Mouse (Mus musculus) liver, embryonic 14.5 days (tissue): ENCODE data around the gene Tnip1. TPM values are rescaled to one million over a fixed set of nuclear protein-coding genes. Genes with fewer than 3 reads are reported as not detected.
"Not testable (repeated sequence)": the region's sequence is repeated elsewhere in the genome, so short reads cannot be mapped to it uniquely, and the experiment has no call there.

Experiments
- ATAC-seq: fragments of 200-750 bp; cut with Nextera tagmentation; 2 replicates; pipeline ENCODE4 v1.8.0; 2017; ENCODE audit warnings: moderate number of reproducible peaks, mild to moderate bottlenecking, moderate library complexity; ENCODE audit not compliant: insufficient read depth
- DNase-seq, 3 experiments: peaks; one replicate each; pipeline ENCODE4 v3.0.0-alpha.2; 2012 to 2013; ENCODE audit warnings: low read depth in 3 of 3, low spot score in 3 of 3
- H3K27ac ChIP-seq: fragments of 300-500 bp; sonication (generic); 2 replicates; pipeline ENCODE4 v1.5.1; 2014; ENCODE audit warnings: moderate library complexity, mild to moderate bottlenecking, control low read depth, inconsistent platforms
- H3K27me3 ChIP-seq: fragments of 300-500 bp; sonication (generic); 2 replicates; pipeline ENCODE4 v1.6.1; 2014; ENCODE audit warnings: mild to moderate bottlenecking, low read length, moderate library complexity; ENCODE audit not compliant: control insufficient read depth, insufficient read depth
- H3K36me3 ChIP-seq: fragments of 300-500 bp; sonication (generic); replicated peaks from 2 replicates; pipeline ENCODE4 v1.6.1; 2014; ENCODE audit warnings: low read depth; ENCODE audit not compliant: control insufficient read depth, insufficient read depth
- H3K4me1 ChIP-seq, 2 experiments: fragments of 200-500 bp in 1 of 2; fragments of 300-500 bp in 1 of 2; sonication (generic) in 1 of 2; replicated peaks; 2 replicates each; pipeline ENCODE4 v1.6.1; 2012 to 2014; ENCODE audit warnings: antibody characterized with exemption in 1 of 2, inconsistent platforms in 1 of 2, low read length in 1 of 2; ENCODE audit not compliant: control insufficient read depth in 2 of 2, insufficient read depth in 2 of 2
- H3K4me2 ChIP-seq: fragments of 300-500 bp; sonication (generic); 2 replicates; pipeline ENCODE4 v1.6.1; 2014; ENCODE audit warnings: low read depth, mild to moderate bottlenecking, control low read depth, moderate library complexity
- H3K4me3 ChIP-seq, 2 experiments: fragments of 200-500 bp in 1 of 2; fragments of 300-500 bp in 1 of 2; sonication (generic) in 1 of 2; 2 replicates each; pipeline ENCODE4 v1.5.1; 2012 to 2014; ENCODE audit warnings: low read depth in 2 of 2, low read length in 2 of 2, mild to moderate bottlenecking in 2 of 2, control low read depth in 1 of 2, inconsistent platforms in 1 of 2, moderate library complexity in 1 of 2; ENCODE audit not compliant: insufficient read depth in 1 of 2
- H3K9ac ChIP-seq: fragments of 300-500 bp; sonication (generic); replicated peaks from 2 replicates; pipeline ENCODE4 v1.6.1; 2014; ENCODE audit warnings: mild to moderate bottlenecking, control low read depth, moderate library complexity
- H3K9me3 ChIP-seq: fragments of 300-500 bp; sonication (generic); 2 replicates; pipeline ENCODE4 v1.6.1; 2016; ENCODE audit warnings: low read length, mixed read lengths; ENCODE audit not compliant: control insufficient read depth
- CTCF ChIP-seq: IDR thresholded peaks from 2 replicates; pipeline ENCODE4 v1.5.1; 2016; ENCODE audit warnings: antibody characterized with exemption, low read depth, control low read depth
- EP300 ChIP-seq: IDR thresholded peaks from 2 replicates; pipeline ENCODE4 v1.6.1; 2016; ENCODE audit warnings: antibody characterized with exemption, low read depth
- WGBS: fragments of 180-500 bp; shearing (Covaris S2); extraction: QIAGEN DNeasy Blood & Tissue Kit; methylation state at CpG from one replicate; pipeline ENCODE4 v1.1.7; 2014; ENCODE audit not compliant: insufficient replicate concordance; 5-methylcytosine and 5-hydroxymethylcytosine counted together
- polyA plus RNA-seq, 2 experiments: library from polyadenylated mRNA; depleted of rRNA in 1 of 2; stranded (reverse) in 1 of 2; unstranded in 1 of 2; fragments of >200 nt; fragmentation: Nextera tagmentation in 1 of 2; extraction: Ambion mirVana in 1 of 2; gene quantifications; 2 replicates each; pipeline versions ENCODE4 v1.2.1 to v1.2.3; 2012 to 2014

The Tnip1 gene
- polyA plus RNA-seq, 2 experiments: 3.6 to 5.2 TPM

- Histone ChIP-seq H3K4me3 (no peak overlapping the region), H3K9ac (no peak overlapping the region), H3K27ac (no peak overlapping the region), H3K36me3 (no peaks in the 10 kb centered on the region), H3K9me3 (no peaks in the 10 kb centered on the region), H3K4me1 (no peaks in the 10 kb centered on the region; a peak in 1 of 4 replicates), H3K4me2 (no peak overlapping the region), H3K27me3 (no peaks in the 10 kb centered on the region)
- 47% methylated on average over 6 of the region's 6 CpGs for WGBS
- TF ChIP-seq EP300: no peak
- no peak for TF ChIP-seq CTCF
- DNase-seq: no peak
- no peak for ATAC-seq
Observed at GRCm38 (mm10) chr11:54965234-54965633, 2.5 kb upstream of the Tnip1 start.

DNA sequence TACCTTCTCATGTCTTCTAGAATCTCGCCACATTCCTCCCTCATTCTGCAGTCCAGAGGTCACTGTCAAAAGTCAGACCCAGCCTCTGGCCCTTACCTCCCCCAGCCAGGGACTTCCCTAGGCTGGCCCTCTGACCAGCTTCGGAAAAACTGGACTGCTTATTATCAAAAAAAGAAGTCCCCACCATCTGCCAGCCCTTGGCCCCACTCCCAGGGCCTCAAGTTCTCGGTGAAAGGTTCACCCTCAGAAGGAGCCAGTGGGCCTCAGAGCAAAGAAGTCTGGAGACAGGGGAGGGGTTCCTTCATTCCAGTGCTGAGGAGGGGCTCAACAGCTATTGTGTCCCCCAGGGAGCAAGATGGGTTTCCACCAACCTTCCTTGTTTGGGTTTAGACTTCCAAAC, 796 bp downstream of the Tnip1 start:
- no peak overlapping the region for H3K4me3 ChIP-seq
- no peak overlapping the region for H3K27ac ChIP-seq
- WGBS: 26% methylated on average over 3 of the region's 3 CpGs
- TF ChIP-seq CTCF (no peak), EP300 (no peak)
- ATAC-seq: no peak
- no peaks in the 10 kb centered on the region for H3K9me3 ChIP-seq
- H3K36me3 ChIP-seq: no peaks in the 10 kb centered on the region
- H3K4me1 ChIP-seq: peaks cover 6 to 14% of the 10 kb centered on the region in 2 experiments
- DNase-seq: no peak
- no peak overlapping the region for H3K9ac ChIP-seq
- no peaks in the 10 kb centered on the region for H3K27me3 ChIP-seq
- no peak overlapping the region for H3K4me2 ChIP-seq

GRCm38 (mm10) chr11:54961164-54961850, 1.4 kb downstream of the Tnip1 start:
- no peak overlapping the region for H3K4me3 ChIP-seq
- no peak overlapping the region for H3K27ac ChIP-seq
- ATAC-seq (no peak), DNase-seq (no peak)
- no peaks in the 10 kb centered on the region for H3K9me3 ChIP-seq
- no peaks in the 10 kb centered on the region for H3K27me3 ChIP-seq
- no peak overlapping the region for H3K4me2 ChIP-seq
- H3K4me1 ChIP-seq: peaks cover 6 to 15% of the 10 kb centered on the region in 2 experiments
- H3K9ac ChIP-seq: no peak overlapping the region
- H3K36me3 ChIP-seq: no peaks in the 10 kb centered on the region
- 55% methylated on average over 6 of the region's 6 CpGs for WGBS
- TF ChIP-seq CTCF (no peak), EP300 (no peak)

DNA sequence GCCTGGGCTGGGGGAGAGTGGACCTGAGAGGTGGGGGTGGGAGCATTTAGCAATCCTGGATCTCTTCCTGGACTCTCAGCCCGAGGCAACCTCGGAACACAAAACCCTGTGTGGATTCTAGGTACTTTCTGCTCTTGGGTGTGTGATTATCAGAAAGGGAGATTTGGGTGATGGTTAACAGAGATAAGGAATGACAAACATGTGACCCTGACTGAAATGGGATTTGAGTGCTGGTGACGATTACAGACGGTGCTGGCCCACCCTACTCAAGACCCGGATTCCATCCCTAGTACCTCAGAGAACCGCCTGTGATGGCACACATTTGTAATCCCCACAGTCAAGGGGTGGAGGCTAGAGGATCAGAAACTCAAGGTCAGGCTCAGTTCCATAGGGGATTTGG, 2.5 kb downstream of the Tnip1 start:
- no peaks in the 10 kb centered on the region for H3K36me3 ChIP-seq
- TF ChIP-seq CTCF (no peak), EP300 (no peak)
- H3K4me1 ChIP-seq: peaks cover 6 to 16% of the 10 kb centered on the region in 2 experiments
- no peaks in the 10 kb centered on the region for H3K27me3 ChIP-seq
- H3K27ac ChIP-seq: no peak overlapping the region
- H3K9ac ChIP-seq: no peak overlapping the region
- no peak for ATAC-seq
- no peaks in the 10 kb centered on the region for H3K9me3 ChIP-seq
- no peak overlapping the region for H3K4me2 ChIP-seq
- no peak overlapping the region for H3K4me3 ChIP-seq
- WGBS: 61% methylated on average over 6 of the region's 6 CpGs
- DNase-seq: no peak

- no peaks in the 10 kb centered on the region for H3K9me3 ChIP-seq
- ATAC-seq (no peak), DNase-seq (peak in 2 of 3 experiments; percentile 33 to 50)
- H3K4me3 ChIP-seq: no peak overlapping the region
- 6% methylated on average over 3 of the region's 3 CpGs for WGBS
- H3K27me3 ChIP-seq: no peaks in the 10 kb centered on the region
- TF ChIP-seq EP300 (no peak), CTCF (no peak)
- no peak overlapping the region for H3K4me2 ChIP-seq
- H3K36me3 ChIP-seq: no peaks in the 10 kb centered on the region
- H3K4me1 ChIP-seq: peaks cover 6 to 16% of the 10 kb centered on the region in 2 experiments
- no peak overlapping the region for H3K9ac ChIP-seq
- no peak overlapping the region for H3K27ac ChIP-seq
Observed at GRCm38 (mm10) chr11:54958571-54959073, 4.1 kb downstream of the Tnip1 start.

GRCm38 (mm10) chr11:54957708-54958107, 5.0 kb downstream of the Tnip1 start:
- not testable (repeated sequence) for H3K9ac ChIP-seq, H3K4me3 ChIP-seq, ATAC-seq, H3K27me3 ChIP-seq, H3K4me2 ChIP-seq, H3K9me3 ChIP-seq, H3K36me3 ChIP-seq, H3K27ac ChIP-seq, DNase-seq
- peaks cover 6 to 16% of the 10 kb centered on the region in 2 experiments for H3K4me1 ChIP-seq
- 54% methylated on average over 3 of the region's 3 CpGs for WGBS
